Mouse (Mus musculus) right cerebral cortex, postnatal 36 days (tissue): Measurements from ENCODE around the gene Sfrp4.
"Not testable (repeated sequence)": the region's sequence is repeated elsewhere in the genome, so short reads cannot be mapped to it uniquely, and the experiment has no call there.

Experiments
- DNase-seq, 2 experiments: peaks; one replicate each; pipeline ENCODE4 v3.0.0; 2022; ENCODE audit warnings: low spot score in 2 of 2, mixed read lengths in 1 of 2

Gene Sfrp4

DNA sequence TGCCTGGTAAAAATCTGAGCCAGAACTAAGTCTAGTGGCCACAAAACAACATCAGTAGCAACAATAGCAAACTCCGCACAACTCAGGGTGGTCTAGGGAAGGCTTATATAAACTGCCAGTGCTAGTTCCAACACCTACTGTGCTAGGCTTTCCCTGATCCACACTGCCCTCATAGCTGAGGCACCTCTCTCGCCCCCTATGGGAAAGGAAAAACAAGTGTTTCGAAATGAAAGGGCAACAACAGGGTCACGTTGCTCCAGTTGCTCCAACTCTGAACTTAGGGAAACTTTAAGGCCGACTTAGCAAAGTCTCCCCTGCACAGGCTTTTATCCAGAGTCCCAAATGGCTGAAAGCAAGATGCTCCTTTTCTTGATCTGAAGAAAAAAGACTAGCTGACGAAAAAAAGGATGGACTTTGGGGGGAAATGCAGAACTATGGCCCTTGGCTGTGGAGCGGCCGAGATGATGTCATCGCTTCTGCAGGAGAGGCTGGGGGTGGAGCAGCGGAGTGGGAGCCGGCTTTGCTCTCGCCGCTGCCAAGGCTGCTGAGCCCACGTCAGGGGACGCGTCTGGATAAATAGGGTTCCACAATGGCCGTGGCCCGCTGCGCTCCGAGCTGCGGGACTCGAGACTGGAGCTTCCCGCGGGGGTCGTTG is at the start of gene Sfrp4:
Gene Sfrp4, plus strand, starts transcription at position 532 of the 655 bp plus-strand sequence.
- DNase-seq, result peak; percentile 29 to 43

DNA sequence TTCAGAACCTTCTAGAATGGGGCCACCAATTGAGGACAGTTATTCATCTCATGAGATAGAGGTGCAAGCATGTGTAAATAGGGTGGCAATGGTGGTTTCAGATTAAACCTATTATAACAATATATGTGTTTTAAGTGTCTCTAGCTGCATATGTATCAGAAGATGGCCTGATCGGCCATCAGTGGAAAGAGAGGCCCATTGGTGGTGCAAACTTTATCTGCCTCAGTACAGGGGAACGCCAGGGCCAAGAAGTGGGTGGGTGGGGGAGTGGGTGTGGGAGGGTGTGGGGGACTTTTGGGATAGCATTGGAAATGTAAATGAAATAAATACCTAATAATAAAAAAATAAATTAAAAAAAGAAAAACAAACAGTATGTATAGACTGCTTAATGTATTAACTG is 48.2 kb upstream of the Sfrp4 start:
- not testable (repeated sequence) for DNase-seq

DNA sequence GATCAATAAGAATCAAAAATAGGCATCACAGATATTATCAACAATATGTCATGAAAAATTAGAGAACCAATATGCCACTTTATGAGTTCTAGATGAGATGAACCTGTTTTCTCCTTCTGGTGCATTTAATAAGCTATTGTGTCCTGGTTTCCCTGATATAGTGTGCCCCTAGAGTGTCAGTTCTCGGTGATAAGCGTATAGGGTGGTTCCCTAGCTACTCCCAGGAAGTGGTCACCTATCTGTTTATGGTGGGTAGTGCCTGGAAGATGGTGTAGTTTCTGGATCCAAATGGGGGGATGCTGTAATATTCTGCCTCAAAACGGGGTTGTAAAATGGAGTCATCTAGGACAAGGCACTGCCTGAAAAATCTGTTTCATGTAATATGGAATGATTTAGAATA is 47.0 kb upstream of the Sfrp4 start:
- DNase-seq, result no peak

DNA sequence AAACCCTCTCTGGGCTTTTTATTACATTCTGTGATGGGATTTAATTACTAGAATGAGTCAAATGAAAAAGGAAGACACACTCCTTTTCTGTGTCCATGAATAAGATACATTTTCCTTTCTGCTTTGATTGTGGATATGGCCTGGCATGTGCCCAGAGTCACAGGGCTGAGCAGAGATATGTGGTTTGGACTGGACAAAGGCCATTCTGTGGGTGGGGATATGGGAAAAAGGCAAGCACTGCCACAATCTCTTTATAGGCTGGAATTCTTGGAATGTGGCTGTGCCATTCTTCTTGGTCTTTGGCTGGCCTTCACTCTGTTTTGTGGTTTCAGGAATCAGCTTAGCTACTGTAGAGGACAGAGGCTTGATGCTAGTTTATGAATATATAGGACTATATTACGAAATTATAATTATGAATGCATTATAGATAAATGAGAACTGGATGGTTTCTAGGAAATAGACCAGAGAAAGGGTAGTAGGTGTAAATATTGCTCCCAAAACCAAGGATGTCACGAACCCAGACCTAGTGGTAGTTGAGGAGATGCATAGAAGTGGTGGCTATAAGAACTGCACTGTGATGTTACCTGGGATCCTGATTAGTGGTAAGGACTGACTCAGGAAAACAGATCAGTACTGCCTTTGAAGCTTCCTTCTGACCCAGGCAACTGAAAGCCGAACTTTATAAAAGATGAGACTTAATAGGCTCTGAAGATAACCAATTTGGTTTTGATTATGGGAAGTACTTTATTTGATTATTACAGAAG is 31.7 kb upstream of the Sfrp4 start:
- no peak for DNase-seq

DNA sequence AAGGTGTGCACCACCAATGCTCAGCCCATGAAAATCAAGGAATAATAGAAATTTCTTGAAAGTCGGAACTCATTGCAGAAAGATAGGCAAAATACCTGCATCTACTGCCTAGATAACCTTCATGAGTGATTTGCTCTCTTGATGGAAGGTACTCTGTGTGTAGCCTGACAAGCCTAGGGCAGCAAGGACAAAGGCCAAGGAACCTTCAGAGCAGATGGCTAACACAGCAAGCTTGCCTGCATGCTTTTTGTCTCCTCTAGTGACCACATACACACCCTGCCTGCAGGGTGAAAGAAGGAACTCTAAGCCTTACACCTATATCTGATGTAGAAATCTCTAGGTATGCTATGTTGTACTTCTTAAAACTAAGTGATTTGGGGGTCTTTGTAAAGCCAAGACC is 27.8 kb upstream of the Sfrp4 start:
- DNase-seq, result no peak

DNA sequence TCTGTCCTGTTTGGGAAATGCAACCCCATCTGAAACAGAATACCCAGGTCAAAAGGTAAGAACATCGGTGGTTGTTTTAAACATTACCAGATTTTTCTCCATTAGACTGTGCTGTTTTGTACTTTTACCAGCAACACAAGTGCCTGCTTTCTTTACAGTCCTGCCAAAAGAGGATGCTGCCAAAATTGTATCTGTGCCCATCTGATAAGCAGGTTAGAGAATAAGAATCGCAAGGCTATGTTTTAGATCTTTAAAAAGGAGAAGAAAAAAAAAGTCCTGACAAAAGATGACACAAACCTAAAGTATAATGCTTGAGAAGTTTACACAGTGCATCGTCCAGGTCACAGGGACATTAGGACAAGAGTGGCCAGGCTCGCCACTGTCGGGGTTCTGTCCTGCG is 23.7 kb upstream of the Sfrp4 start:
- no peak for DNase-seq

DNA sequence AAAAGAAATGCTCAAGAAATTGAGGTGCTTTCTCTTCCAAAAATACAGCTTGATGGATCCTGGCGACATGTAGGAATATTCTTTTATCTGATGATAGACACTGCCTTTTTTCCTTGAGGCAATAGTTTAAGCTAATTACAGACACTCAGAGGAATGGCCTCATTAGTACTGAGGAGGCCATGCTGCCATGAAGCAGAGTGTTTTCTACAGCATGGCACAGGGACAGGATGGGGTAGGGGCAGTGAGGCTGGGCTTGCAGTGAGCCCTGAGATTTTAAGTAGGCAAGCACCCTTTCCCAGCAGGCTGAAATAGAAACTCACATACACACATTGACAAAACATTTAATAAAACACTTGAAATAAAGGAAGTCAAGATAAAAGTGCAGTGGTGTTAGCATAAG is 20.4 kb upstream of the Sfrp4 start:
- no peak for DNase-seq

DNA sequence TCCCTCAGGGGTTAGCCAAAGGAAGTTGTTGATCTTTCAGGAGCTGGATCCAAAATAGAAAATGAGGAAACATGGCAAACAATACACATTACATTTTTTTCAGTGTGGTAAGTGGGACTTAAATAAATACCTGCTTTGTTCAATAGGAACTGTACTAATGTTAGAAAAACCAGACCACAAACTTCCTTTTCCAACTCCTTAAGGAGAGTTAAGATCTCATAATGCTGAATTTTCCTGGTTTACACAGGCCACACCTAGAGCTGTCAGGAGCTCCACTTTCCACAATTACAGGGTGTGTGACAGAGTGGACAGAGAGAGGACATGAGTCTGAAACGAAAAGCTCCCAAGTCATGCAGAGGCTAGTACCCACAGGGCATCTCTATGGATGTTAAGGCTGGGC is 19.2 kb upstream of the Sfrp4 start:
- DNase-seq, result no peak

DNA sequence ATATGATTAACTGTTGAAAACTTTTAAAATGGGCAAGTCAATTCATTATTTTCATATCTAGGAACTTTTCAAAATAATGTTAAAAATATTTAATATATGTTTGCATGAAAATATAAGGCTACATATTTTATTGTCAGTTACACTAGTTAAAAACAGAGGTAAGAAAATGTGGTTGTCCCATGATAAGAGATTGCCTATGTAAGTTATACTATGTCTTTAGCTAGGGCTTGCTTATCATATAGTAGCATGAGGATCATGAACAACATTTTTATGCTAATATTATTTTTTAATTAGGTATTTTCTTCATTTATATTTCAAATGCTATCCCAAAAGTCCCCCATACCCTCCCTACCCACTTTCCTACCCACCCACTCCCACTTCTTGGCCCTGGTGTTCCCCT is 18.0 kb upstream of the Sfrp4 start:
- no peak for DNase-seq

DNA sequence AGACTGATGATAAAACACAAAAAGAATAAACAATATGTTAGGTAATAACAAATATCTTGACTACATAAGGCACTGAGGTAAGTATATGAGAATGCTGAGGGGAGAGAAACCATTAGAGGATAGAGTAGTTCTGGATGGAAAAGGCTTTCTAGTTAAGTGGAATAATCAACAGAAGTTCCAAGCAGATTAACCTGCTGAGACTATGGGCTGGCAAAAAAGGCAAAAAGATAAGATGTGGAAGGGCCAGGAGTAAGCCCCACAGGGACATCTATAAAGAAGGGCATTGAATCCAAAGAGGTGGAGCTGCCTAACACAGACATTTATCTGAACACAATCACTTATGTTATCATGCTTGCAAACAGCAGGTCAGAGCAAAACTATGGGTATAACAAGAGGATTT is 14.8 kb upstream of the Sfrp4 start:
- DNase-seq, result no peak

DNA sequence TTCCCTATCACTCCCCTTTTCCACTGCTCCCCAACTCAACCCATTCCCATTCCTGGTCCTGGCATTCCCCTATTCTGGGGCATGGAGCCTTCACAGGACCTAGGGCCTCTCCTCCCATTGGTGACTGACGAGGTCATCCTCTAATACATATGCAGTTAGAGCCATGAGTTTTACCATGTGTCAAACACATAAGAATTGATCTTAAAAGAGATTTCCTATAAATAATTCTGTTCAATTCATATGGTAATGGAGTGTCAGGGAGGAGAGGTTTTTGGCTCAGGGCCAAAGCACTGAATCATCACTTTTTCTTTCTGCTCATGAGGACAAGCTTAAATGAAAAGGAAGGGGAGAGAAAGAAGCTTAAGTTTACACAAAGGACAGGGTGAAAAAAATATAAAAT is 10.6 kb upstream of the Sfrp4 start:
- DNase-seq, result no peak

DNA sequence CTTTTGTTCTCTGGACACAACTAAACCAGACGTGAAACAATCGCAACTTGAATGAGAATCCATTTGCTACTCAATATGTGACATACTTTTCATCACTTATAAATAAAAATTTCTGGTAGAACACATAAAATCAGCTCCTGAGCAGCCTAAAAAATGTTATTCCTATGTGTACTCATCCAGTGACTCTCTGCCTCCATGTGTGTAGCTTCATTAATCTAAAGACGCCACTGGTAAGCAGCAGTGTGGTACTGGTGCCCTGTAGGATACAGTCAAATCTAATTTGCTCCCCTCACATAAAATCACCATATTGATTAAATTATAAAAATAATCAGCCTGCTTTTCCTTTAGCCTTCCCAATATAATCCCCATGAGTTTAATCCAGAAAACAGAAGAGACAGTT is 9.9 kb upstream of the Sfrp4 start:
- DNase-seq, result no peak

DNA sequence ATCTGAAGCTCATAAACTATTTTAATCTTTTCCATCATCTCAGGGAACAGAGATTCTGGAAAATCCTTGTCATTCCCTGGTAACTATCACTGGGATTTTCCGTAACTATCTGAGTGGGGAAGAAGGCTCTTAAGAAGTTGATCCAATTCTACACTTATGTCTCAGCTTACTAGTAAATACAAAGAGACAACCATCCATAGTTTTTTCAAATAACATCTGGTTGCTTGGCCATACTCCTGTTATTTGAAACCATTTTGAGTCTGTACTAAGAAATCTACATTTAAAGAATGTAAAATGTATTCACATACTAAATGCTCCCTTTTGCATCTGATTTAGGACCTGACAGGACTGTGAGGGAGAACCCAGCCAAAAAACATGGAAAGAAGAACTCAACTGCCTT is 9.5 kb upstream of the Sfrp4 start:
- DNase-seq, result no peak

DNA sequence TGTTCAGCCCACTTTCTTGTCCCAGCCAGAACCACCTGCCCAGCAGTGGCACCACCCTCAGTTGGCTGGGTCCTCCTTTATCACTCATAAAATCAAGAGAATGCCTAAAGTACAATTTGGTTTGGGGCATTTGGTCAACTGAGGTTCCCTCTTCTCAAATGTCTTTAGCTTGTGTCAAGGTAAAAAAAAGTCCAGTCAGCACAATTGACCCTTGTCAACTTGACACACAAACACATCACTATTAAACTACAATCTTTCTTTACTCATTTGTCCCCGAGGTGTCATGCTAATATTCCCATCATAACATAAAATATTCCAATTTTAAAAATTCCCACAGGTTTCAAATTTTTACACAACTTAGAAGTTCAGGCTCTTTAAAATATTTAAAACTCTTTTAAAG is 8.6 kb upstream of the Sfrp4 start:
- DNase-seq, result no peak

DNA sequence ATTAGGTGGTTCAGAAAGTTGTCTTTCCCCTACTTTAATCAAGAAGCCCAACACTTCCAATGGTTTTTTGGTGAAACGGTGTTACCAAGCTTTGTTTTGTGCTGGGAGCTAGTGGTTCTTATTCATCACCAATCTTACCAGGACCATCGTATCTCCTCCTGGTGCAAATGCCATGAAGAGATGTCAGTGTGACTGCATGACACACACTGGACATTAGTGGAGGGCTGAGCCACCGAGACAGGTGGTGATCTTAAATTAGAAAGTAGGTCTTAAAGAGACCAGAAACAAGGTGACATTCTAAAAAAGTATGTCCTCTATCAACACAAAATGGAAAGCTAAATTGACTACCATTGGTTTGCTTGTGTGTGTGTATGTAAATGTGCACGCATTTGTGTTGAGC is 4.8 kb upstream of the Sfrp4 start:
- DNase-seq, result no peak

DNA sequence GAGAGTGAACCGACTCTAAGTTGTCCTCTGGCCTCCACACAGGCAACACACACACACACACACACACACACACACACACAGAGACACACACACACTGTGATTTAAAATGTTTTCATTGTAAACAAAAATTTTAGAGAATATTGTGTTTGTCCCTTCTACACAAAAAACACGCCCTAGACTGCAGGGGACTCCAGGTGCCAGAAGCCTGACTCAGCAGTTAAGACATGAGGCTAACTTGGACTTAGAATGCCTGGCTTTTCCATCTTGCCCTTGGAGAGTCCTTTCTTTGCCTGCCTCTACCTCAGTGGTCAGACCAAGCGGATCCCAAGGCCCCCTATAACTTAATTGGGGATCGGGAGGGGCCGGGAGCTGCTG is 4.1 kb upstream of the Sfrp4 start:
- DNase-seq, result no peak

DNA sequence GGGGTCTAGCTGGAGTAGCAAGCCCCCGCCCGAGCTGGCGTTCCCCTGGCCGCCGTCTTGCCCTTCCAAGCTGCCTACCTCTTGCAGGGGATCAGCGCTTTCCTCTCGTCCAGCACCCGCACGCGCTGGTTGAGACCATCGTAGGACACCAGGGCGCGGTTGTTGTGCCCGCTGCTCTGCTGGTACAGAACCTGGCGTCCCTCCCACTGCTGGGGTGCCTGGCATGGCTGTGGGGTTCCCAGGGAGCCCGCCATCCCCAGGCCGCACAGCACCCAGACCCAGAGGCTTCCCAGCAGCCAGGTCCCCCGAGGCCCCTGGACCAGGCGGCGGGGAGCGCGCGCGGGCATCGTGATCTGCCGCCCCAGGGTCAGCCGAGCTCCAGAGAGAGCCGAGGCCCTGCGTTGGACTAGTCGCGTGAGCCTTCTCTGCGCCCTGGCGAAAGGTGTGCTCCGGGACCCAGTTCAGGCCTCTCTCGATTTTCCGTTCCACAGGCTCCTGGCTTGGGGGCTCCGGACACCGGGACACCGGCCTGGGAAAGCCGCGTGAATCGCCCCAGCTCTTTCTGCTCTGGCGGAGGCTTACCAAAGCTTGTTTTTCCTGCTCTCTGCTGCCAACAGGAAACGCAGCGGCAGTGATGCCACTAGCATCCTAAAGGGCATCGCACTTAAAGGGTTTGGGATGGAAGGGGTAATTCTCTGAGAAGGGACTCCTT is 3.5 kb upstream of the Sfrp4 start, which contains the start of gene Epdr1:
Gene Epdr1, minus strand, starts transcription at position 712 of the 712 bp plus-strand sequence.
- peak; percentile 49 to 66 for DNase-seq

DNA sequence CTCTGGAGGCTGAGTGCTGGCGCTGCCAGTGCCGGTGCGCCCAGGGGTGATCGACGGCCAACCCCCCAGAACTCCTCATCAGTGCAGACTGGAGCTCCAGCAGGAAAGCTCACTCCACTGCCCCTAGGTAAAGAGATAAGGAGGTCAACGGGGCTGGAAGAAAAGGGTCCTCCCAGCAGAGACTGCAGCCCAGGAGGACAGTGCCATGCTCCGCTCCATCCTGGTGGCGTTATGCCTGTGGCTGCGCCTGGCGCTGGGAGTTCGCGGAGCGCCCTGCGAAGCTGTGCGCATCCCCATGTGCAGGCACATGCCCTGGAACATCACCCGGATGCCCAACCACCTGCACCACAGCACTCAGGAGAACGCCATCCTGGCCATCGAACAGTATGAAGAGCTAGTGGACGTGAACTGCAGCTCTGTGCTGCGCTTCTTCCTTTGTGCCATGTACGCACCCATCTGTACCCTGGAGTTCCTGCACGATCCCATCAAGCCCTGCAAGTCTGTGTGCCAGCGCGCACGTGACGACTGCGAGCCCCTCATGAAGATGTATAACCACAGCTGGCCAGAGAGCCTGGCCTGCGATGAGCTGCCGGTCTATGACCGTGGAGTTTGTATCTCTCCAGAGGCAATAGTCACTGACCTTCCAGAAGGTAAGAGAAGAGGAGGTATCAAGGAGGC is 463 bp downstream of the Sfrp4 start:
- DNase-seq, result no peak

DNA sequence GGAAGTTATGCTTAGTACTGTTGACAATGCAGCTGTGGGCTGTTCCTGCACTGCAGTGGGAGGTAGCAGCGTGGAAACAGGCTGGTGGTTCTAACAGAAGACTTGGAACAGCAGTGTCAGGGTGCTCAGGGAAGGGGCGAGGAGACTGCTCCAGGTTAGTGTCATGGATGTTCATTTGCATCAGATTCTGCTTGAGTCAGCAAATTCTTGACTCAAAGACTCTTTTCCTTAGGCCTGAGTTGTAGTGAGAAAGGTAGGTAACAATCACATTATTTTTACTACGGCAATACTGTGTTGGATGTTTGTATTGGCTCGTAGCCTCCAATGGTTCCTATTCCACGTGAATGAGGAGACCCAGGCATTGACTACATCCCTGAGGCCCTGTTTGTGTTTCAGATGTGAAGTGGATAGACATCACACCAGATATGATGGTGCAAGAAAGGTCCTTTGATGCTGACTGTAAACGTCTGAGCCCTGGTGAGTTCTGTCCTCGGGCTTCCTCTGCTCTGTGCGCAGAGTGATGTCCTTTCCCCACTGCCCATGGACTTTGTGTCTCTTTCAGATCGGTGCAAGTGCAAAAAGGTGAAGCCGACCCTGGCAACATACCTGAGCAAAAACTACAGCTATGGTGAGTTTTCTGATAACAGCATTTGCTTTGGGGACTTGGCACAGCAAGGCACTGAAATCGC is 1.9 kb downstream of the Sfrp4 start:
- DNase-seq, result no peak

DNA sequence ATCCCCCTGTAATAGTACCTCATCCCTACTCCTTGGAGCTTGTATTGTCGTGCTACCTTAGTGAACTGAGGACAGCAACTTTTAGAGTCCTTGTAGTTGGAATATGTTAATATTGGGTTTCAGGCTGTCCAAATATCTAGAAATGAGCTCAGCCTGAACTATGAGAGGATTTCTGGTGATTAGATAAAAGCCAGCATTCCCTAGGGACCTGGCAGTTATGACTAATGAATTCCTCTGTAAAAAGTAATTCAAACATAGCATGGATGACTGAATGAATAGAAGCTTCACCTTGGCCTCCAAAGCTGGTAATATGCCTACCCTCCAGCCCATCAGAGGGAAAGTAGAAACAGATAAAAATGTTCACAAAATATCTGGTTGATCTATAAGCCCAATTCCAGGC is 3.6 kb downstream of the Sfrp4 start:
- DNase-seq, result no peak

DNA sequence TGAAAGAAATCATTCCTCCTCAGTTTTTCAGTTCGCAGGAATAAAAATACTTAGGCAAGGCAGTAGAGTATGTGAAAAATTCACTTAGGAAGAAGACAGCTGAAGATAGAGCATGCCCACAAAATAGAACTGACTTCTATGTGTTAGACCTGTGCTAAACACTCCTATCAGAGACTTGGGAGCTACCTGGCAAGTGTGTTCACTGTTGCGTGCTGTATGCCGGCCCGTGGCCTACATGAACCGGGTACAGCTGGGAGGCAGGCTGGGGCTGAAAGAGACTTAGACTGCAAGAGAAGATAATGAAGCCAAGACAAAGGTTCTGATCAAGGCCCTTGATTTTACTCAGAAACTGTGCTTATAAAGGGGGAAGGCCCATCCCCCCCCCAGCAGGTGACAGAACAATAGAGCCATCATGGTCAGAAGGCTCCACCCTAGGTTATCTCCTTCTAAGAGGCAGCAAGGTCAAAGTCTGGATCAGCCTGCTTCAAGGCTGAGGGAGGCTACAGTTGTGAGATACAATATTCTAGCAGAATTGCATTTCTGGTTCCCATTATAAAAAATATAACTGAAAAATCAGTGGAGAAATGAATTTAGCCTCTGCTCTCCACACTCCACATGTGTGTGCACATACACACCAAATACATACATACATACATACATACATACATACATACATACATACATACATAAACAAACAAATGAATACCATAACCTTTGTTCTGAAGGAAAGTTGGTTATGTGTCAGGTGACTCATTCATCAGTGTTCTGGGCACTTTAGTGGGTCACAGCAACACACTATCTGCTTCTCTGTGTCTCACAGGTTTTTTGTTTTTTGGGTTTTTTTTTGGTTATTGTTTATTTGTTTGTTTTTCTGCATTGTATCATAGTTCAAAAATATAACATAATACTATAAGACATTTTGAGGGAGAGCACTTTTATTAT is 8.1 kb downstream of the Sfrp4 start:
- no peak for DNase-seq
